In the genomic region with DNA sequence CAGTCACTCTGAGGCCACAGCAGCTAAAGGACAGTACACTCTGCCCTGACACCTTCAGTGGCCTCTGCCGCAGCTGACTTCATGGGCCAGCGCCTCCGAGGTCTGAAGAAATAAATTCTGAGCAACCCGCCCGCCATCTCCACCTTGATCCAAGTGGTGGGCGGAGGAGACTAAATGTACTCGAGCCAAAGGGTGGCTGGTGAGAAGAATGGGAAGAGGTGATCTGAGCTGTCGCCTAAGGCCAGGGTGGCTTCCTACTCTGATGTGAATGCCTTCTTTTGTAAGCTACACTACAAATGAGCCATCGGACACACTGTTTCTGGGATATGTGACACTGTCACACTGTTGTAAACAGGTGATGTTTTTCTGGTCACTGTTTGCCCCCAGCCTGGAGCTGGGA, we compare ENCODE assay signal across 18 mouse cellular contexts. TPM values are rescaled to one million over a fixed set of nuclear protein-coding genes. Genes with fewer than 3 reads are reported as not detected.
DNase-seq lines count a peak whose midpoint lies in the region; TF ChIP-seq lines count a peak whose summit lies in the region.
"Had no signal": no experiment of that assay in that cellular context is flagged by ENCODE, and none has a peak within 500 bp of the region (broad histone marks: within the 10 kb centered on the region; RNA-seq: fewer than 3 reads in every experiment).

No protein-coding gene starts in this region.

- no peak for TF ChIP-seq POLR2A in lung, adult 2 months (IDR thresholded peaks at IDR 0.05; ENCODE audit: borderline replicate concordance, extremely low read depth, low read depth, low read length)

- 86% methylated on average over 9 of the region's 9 CpGs for WGBS in lung, adult 2 months

- no peak for TF ChIP-seq CTCF in left cerebral cortex, adult 2 months (IDR thresholded peaks at IDR 0.05)
- no peak for TF ChIP-seq CTCF in layer of hippocampus, adult 2 months (conservative IDR thresholded peaks at IDR 0.05)
- no peak for TF ChIP-seq CTCF in lung, adult 2 months (IDR thresholded peaks at IDR 0.05; ENCODE audit: insufficient read depth, low read length)

- intact Hi-C loops in left cerebral cortex, adult 2 months (cut with DNase I), result no loop called here

- no peak for DNase-seq in left cerebral cortex, adult 2 months (ENCODE audit: extremely low spot score in 1 of 2, low spot score in 2 of 2)
- DNase-seq in left cerebral cortex, adult 8-10 months (ENCODE audit: low spot score in 2 of 2), result no peak
- DNase-seq in ZHBTc4 (ENCODE audit: low read depth, low spot score), result peak; percentile 33
- DNase-seq in fat pad, adult 2 months (ENCODE audit: extremely low read depth, low read depth, low spot score), result peak; percentile 58
- DNase-seq in gonadal fat pad, adult 2 months (ENCODE audit: low read depth), result peak; percentile 71
- no peak for DNase-seq in adrenal gland, adult 8-10 months
- DNase-seq in layer of hippocampus, adult 2 months (ENCODE audit: low spot score in 2 of 2), result no peak
- DNase-seq in lung, adult 2 months, result no peak
- DNase-seq: adrenal gland, adult 2 months; adrenal gland, postnatal 10 days; adrenal gland, postnatal 14 days; adrenal gland, postnatal 25 days; adrenal gland, postnatal 36 days; B cell, adult 2 months; cerebellum, adult 11 months; cerebellum, adult 11-12 months; cerebellum, adult 18-20 months; cerebellum, adult 2 months had no signal

- peak overlapping the region; percentile 54 for H3K27ac ChIP-seq in left cerebral cortex, adult 2 months
- no peak overlapping the region for H3K27ac ChIP-seq in layer of hippocampus, adult 2 months

- no peaks in the 10 kb centered on the region for H3K4me1 ChIP-seq in lung, adult 2 months (ENCODE audit: control insufficient read depth, insufficient read depth, low read length)

- no peak overlapping the region for H3K4me3 ChIP-seq in left cerebral cortex, adult 2 months
- no peak overlapping the region for H3K4me3 ChIP-seq in layer of hippocampus, adult 2 months
- H3K4me3 ChIP-seq in lung, adult 2 months (replicated peaks; ENCODE audit: extremely low read depth, low read depth, low read length), result no peak overlapping the region

RNA-seq across cellular contexts. Expression of a gene that starts 56.6 kb away (rescaled TPM):
- total RNA-seq in left cerebral cortex, adult 2 months (2021), result 10 to 100 TPM; 24.6 to 25.4 TPM
- total RNA-seq in left cerebral cortex, adult 8-10 months (2022), result 10 to 100 TPM; 21.6 to 25.5 (median 23.3) TPM
- 5.1 and 6.2 TPM in 2 replicates for polyA plus RNA-seq in gonadal fat pad, adult 2 months (2012; rRNA removed)
- total RNA-seq in adrenal gland, adult 8-10 months (2022), result 1 to 10 TPM; 4.8 to 9.3 (median 7.0) TPM
- total RNA-seq in layer of hippocampus, adult 2 months (2021), result 10 to 100 TPM; 19.6 to 23.5 TPM
- polyA plus RNA-seq in lung, adult 2 months (2012; rRNA removed), result 14.6 and 19.3 TPM in 2 replicates

RNA-seq across cellular contexts. Expression of a gene that starts 59.5 kb away (rescaled TPM):
- 1,000 to 10,000 TPM; 1,405 to 1,413 TPM for total RNA-seq in left cerebral cortex, adult 2 months (2021)
- 1,000 to 10,000 TPM; 1,199 to 1,281 (median 1,221) TPM for total RNA-seq in left cerebral cortex, adult 8-10 months (2022)
- 31.8 and 53.1 TPM in 2 replicates for polyA plus RNA-seq in gonadal fat pad, adult 2 months (2012; rRNA removed)
- total RNA-seq in adrenal gland, adult 8-10 months (2022), result 100 to 1,000 TPM; 106 to 164 (median 136) TPM
- total RNA-seq in layer of hippocampus, adult 2 months (2021), result 100 to 1,000 TPM; 748 to 817 TPM
- 93.8 and 111 TPM in 2 replicates for polyA plus RNA-seq in lung, adult 2 months (2012; rRNA removed)

Comparison
In these comparisons a context has a peak if more than half of its experiments do, and no peak if none do; other contexts are left out.
1. DNase-seq: peak in ZHBTc4 (single experiment), fat pad, adult 2 months (single experiment) and gonadal fat pad, adult 2 months (single experiment); none in left cerebral cortex, adult 2 months (0 of 2), left cerebral cortex, adult 8-10 months (0 of 2), adrenal gland, adult 8-10 months (single experiment), layer of hippocampus, adult 2 months (0 of 2) and lung, adult 2 months (single experiment).
2. RNA of a gene that starts 59.5 kb away (total RNA-seq): 1,405 to 1,413 TPM in left cerebral cortex, adult 2 months, 1,199 to 1,281 TPM in left cerebral cortex, adult 8-10 months and 748 to 817 TPM in layer of hippocampus, adult 2 months; 106 to 164 TPM in adrenal gland, adult 8-10 months; every median in the first group is over 4 times any median in the second.